Mouse (Mus musculus) heart, embryonic 16.5 days (tissue): Measurements from ENCODE around the gene Slco3a1. TPM values are rescaled to one million over a fixed set of nuclear protein-coding genes. Genes with fewer than 3 reads are reported as not detected.
A peak's percentile ranks its signal among the peaks of the same experiment; 100 is the strongest.

Experiments
- ATAC-seq: fragments of 200-750 bp; cut with Nextera tagmentation; replicated peaks from 2 replicates; pipeline ENCODE4 v1.8.0; 2017; ENCODE audit warnings: moderate number of reproducible peaks; ENCODE audit not compliant: insufficient read depth, low FRiP score; ENCODE audit errors: extremely low read depth
- H3K27ac ChIP-seq: fragments of 300-500 bp; sonication (generic); 2 replicates; pipeline ENCODE4 v1.5.1; 2014; ENCODE audit warnings: mild to moderate bottlenecking, low read length, control low read depth, moderate library complexity
- H3K27me3 ChIP-seq: fragments of 300-500 bp; sonication (generic); 2 replicates; pipeline ENCODE4 v1.6.1; 2014; ENCODE audit warnings: low read length, mixed read lengths; ENCODE audit not compliant: control insufficient read depth, insufficient read depth
- H3K36me3 ChIP-seq: fragments of 300-500 bp; sonication (generic); 2 replicates; pipeline ENCODE4 v1.6.1; 2014; ENCODE audit not compliant: control insufficient read depth, insufficient read depth
- H3K4me1 ChIP-seq: fragments of 300-500 bp; sonication (generic); 2 replicates; pipeline ENCODE4 v1.6.1; 2014; ENCODE audit warnings: low read length, mixed read lengths; ENCODE audit not compliant: control insufficient read depth, insufficient read depth
- H3K4me2 ChIP-seq: fragments of 300-500 bp; sonication (generic); 2 replicates; pipeline ENCODE4 v1.6.1; 2014; ENCODE audit warnings: low read depth, mild to moderate bottlenecking, control low read depth, low read length
- H3K4me3 ChIP-seq: fragments of 300-500 bp; sonication (generic); 2 replicates; pipeline ENCODE4 v1.5.1; 2014; ENCODE audit warnings: mild to moderate bottlenecking, control low read depth, low read length
- H3K9ac ChIP-seq: fragments of 300-500 bp; sonication (generic); 2 replicates; pipeline ENCODE4 v1.6.1; 2014; ENCODE audit warnings: low read length, control low read depth
- H3K9me3 ChIP-seq: fragments of 300-500 bp; sonication (generic); replicated peaks from 2 replicates; pipeline ENCODE4 v1.6.1; 2016; ENCODE audit warnings: low read length; ENCODE audit not compliant: control insufficient read depth
- WGBS: fragments of 180-500 bp; shearing (Covaris S2); extraction: QIAGEN DNeasy Blood & Tissue Kit; methylation state at CpG from one replicate; pipeline ENCODE4 v1.1.7; 2014; 5-methylcytosine and 5-hydroxymethylcytosine counted together
- polyA plus RNA-seq: library from polyadenylated mRNA; unstranded; fragments of >200 nt; fragmentation: Nextera tagmentation; extraction: Ambion mirVana; gene quantifications from 2 replicates; pipeline ENCODE4 v1.2.1, GENCODE M21; 2015

Slco3a1 gene
- polyA plus RNA-seq, 1 experiment from 2014 or later: 15.8 TPM

DNA sequence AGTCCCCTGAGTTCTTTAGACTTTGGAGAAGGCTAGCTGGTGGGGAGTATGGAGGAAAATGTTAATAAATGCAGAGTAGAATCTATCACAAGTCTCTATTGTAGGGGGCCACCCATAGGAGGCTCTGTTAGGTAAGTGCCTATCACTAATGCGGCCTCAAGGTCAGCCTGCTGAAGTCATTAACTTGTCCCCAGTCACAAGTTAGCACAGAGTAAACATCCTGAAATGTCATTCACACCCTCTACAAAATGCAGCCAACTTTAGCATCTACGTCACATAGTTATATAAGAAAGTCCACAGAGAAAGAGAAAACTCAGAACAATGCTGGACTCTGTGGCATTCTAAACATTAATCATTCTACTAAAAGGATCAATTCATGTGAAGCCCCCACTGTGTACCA lies 173.5 kb downstream of the Slco3a1 start:
- Histone ChIP-seq H3K4me3 (no peak overlapping the region), H3K4me1 (peaks cover 24% of the 10 kb centered on the region), H3K9ac (no peak overlapping the region), H3K27me3 (no peaks in the 10 kb centered on the region), H3K27ac (peak overlapping the region; percentile 83), H3K4me2 (no peak overlapping the region), H3K9me3 (no peaks in the 10 kb centered on the region), H3K36me3 (no peaks in the 10 kb centered on the region)
- WGBS: 55% methylated on average over 2 of the region's 2 CpGs
- ATAC-seq: no peak

GRCm38 (mm10) chr7:74377909-74378308 lies 176.7 kb downstream of the Slco3a1 start:
- H3K27me3 ChIP-seq: no peaks in the 10 kb centered on the region
- 82% methylated on average over 10 of the region's 10 CpGs for WGBS
- no peak for ATAC-seq
- no peaks in the 10 kb centered on the region for H3K36me3 ChIP-seq
- no peak overlapping the region for H3K27ac ChIP-seq
- H3K9ac ChIP-seq: no peak overlapping the region
- H3K4me1 ChIP-seq: peaks cover 20% of the 10 kb centered on the region
- no peaks in the 10 kb centered on the region for H3K9me3 ChIP-seq
- no peak overlapping the region for H3K4me3 ChIP-seq
- no peak overlapping the region for H3K4me2 ChIP-seq

GRCm38 (mm10) chr7:74376397-74377044 lies 178.1 kb downstream of the Slco3a1 start:
- 42% methylated on average over 12 of the region's 12 CpGs for WGBS
- H3K27me3 ChIP-seq: no peaks in the 10 kb centered on the region
- H3K36me3 ChIP-seq: no peaks in the 10 kb centered on the region
- H3K4me2 ChIP-seq: no peak overlapping the region
- no peak for ATAC-seq
- no peaks in the 10 kb centered on the region for H3K9me3 ChIP-seq
- H3K4me1 ChIP-seq: peaks cover 6% of the 10 kb centered on the region
- no peak overlapping the region for H3K27ac ChIP-seq
- H3K4me3 ChIP-seq: no peak overlapping the region
- H3K9ac ChIP-seq: no peak overlapping the region

- no peak for ATAC-seq
- no peak overlapping the region for H3K9ac ChIP-seq
Observed at GRCm38 (mm10) chr7:74375174-74375957, 179.2 kb downstream of the Slco3a1 start.

DNA sequence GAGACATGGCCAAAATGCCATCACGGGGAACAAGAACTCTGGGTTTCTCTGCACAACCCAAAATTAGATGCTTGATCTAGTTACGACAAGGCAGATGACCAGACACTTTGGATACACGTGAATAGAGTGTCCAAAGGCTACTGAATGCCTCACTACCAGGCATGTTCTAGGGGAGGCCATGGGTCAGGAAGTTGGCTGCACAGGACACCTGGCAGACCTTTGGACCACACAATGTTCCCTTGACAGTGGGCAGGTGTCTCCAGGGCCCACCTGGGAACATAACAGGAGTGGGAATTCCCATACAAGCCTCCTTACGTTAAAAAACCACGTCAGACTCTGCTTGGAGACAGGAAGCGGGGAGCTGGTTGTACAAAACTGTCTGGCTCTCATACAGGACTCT lies 181.5 kb downstream of the Slco3a1 start:
- no peaks in the 10 kb centered on the region for H3K36me3 ChIP-seq
- H3K4me2 ChIP-seq: no peak overlapping the region
- no peaks in the 10 kb centered on the region for H3K4me1 ChIP-seq
- 83% methylated on average over 6 of the region's 6 CpGs for WGBS
- no peak overlapping the region for H3K9ac ChIP-seq
- no peak overlapping the region for H3K27ac ChIP-seq
- no peak overlapping the region for H3K4me3 ChIP-seq
- no peaks in the 10 kb centered on the region for H3K27me3 ChIP-seq
- no peak for ATAC-seq
- no peaks in the 10 kb centered on the region for H3K9me3 ChIP-seq

More at GRCm38 (mm10) chr7:74375174-74375957, 179.2 kb downstream of the Slco3a1 start:
- Histone ChIP-seq H3K4me3 (no peak overlapping the region), H3K9me3 (no peaks in the 10 kb centered on the region), H3K4me1 (no peaks in the 10 kb centered on the region), H3K4me2 (no peak overlapping the region), H3K27me3 (no peaks in the 10 kb centered on the region), H3K36me3 (no peaks in the 10 kb centered on the region), H3K27ac (no peak overlapping the region)
- 76% methylated on average over 13 of the region's 14 CpGs for WGBS

DNA sequence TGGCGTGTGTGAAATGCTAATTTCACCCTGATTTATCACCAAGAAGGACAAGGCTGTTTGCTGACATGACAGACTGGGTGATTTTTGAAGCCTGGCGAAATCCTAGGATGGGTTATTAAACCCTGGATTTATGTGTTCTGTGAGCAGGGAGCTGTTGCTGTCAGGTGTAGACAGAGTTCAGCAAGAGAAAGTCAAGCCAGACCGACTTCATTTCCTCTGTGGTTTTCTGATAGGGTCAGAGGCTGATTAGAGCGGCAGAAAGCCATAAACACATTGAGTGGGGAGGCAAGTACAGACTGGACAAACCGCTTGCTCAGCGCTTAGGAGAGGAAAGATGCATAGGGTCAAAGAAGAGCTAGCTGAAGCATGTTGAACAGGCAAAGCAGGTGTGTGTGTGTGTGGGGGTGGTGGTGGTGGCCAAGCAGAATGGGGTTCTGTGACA lies 182.4 kb downstream of the Slco3a1 start:
- Histone ChIP-seq H3K36me3 (no peaks in the 10 kb centered on the region), H3K9ac (no peak overlapping the region), H3K27me3 (no peaks in the 10 kb centered on the region), H3K4me1 (no peaks in the 10 kb centered on the region), H3K4me3 (no peak overlapping the region), H3K27ac (no peak overlapping the region), H3K9me3 (no peaks in the 10 kb centered on the region), H3K4me2 (no peak overlapping the region)
- ATAC-seq: no peak
- WGBS: 39% methylated on average over 6 of the region's 6 CpGs

- 33% methylated on average over 2 of the region's 2 CpGs for WGBS
- Histone ChIP-seq H3K27ac (no peak overlapping the region), H3K9me3 (no peaks in the 10 kb centered on the region), H3K4me1 (no peaks in the 10 kb centered on the region), H3K27me3 (no peaks in the 10 kb centered on the region), H3K36me3 (no peaks in the 10 kb centered on the region), H3K4me2 (no peak overlapping the region), H3K9ac (no peak overlapping the region), H3K4me3 (no peak overlapping the region)
- ATAC-seq: no peak
Observed at GRCm38 (mm10) chr7:74371656-74372055, 182.9 kb downstream of the Slco3a1 start.

- Histone ChIP-seq H3K4me3 (no peak overlapping the region), H3K9ac (no peak overlapping the region), H3K4me1 (no peaks in the 10 kb centered on the region), H3K36me3 (no peaks in the 10 kb centered on the region), H3K27ac (no peak overlapping the region), H3K9me3 (no peaks in the 10 kb centered on the region), H3K27me3 (no peaks in the 10 kb centered on the region), H3K4me2 (no peak overlapping the region)
- peak; percentile 69; the same call in 1 of the 2 replicates for ATAC-seq
- 18% methylated on average over 2 of the region's 2 CpGs for WGBS
Observed at GRCm38 (mm10) chr7:74371208-74371607, 183.4 kb downstream of the Slco3a1 start.

GRCm38 (mm10) chr7:74369657-74370056 lies 184.9 kb downstream of the Slco3a1 start:
- Histone ChIP-seq H3K36me3 (no peaks in the 10 kb centered on the region), H3K4me1 (no peaks in the 10 kb centered on the region; the same call in 1 of the 2 replicates), H3K4me2 (no peak overlapping the region), H3K27me3 (no peaks in the 10 kb centered on the region), H3K9ac (no peak overlapping the region), H3K9me3 (no peaks in the 10 kb centered on the region), H3K4me3 (no peak overlapping the region), H3K27ac (no peak overlapping the region)
- ATAC-seq: no peak
- 78% methylated on average over 4 of the region's 4 CpGs for WGBS
